Mouse (Mus musculus): ENCODE data around the gene Psmc3ip.

Gene Psmc3ip

DNA sequence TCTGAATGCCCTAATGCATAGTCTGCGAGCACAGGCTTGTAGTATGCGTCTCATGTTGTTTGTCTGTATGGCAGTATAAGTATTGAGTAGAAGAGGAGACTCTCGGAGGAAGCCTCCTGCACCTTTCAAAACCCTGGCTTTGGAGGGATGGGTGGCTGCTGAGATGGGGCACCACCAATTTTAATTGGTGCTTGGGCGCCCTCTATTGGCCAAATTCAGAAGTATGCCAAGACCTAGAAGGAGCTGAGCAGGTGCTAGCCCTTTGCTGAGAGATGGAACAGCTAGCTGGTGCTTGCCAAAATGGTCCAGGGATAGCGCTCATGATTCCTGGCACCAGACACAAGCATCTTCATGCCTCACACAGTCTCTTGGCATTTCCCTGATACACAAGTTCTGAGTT lies 37.4 kb downstream of the Psmc3ip start:
- DNase-seq (ENCODE audit: inconsistent age in 2 of 2, low spot score in 1 of 2) = peak; percentile 84 to 95

GRCm38 (mm10) chr11:101056885-101057284 lies 38.4 kb downstream of the Psmc3ip start:
- peak; percentile 37 to 71 for DNase-seq (ENCODE audit: inconsistent age in 2 of 2, low spot score in 1 of 2)

DNA sequence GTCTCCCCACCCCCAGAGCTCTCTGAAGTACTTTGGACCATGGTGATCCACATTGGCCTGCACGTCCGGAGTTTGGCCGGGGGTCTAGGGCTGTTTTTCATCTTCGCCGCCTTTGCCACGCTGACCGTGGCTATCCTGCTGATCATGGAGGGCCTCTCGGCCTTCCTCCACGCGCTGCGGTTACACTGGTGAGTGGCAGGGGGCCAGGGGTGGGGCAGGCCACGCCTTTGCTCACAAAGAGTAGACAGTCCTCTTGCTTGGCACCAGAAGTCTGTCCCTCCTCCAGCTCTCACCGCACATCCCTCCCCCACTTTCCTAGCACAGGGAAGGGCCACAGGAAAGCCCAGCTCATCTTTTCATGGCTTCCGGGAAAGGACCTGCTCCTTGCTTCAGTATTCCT lies 39.8 kb downstream of the Psmc3ip start:
- DNase-seq (ENCODE audit: inconsistent age in 2 of 2, low spot score in 1 of 2) = peak in 1 of 2 experiments; percentile 40

DNA sequence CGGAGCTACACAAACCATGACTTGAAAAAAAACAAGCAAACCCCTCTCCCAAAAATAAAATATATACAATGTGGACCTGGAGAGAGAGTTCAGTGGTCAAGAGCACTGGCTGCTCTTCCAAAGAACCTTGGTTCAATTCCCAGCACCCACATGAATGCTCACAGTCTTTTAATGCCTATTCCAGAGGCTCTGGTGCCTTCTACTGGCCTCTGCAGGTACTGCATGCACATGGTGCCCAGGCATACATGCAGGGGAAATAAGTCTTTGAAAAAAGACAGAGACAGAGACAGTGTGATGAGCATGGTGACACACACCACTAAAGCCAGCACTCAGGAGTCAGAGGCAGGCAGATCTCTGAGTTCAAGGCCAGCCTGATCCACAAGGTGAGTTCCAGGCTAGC lies 41.3 kb downstream of the Psmc3ip start:
- DNase-seq (ENCODE audit: inconsistent age in 2 of 2, low spot score in 1 of 2) = peak in 1 of 2 experiments; percentile 46

DNA sequence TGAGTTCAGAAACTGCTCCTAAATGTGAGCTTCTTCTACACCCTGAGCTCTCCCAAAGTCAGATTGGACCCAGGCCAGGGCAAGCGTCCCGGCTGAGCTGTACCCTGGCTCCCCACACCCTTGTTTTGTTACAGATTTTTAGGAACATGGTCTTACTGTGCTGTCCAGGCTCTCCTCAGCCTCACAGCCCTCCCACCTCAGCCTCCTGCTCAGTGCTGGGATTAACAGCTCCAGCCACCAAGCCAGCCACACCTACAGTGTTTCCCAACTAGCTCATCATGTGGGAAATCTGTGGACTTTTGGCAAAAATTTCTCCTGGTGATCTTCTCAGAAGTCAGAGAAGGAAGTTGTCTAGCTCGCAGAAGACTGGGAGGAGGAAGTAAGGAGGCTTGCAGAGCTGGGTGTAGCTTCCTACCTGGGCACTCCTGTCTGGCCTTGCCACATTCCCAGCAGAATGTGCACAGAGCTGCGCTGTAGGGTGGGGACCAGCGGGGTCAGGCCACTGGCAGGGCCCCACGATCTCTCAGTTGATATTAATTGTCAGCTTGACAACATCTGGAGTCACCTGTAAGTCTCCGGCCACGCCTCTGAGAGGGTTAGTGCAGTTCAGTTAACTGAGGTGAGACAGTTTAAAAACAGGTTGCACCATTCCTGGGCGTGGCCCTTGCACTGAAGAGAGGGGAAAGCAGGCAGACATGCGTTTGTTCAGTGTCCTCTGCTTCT lies 42.3 kb downstream of the Psmc3ip start:
- peak in 1 of 2 experiments; percentile 53 for DNase-seq (ENCODE audit: inconsistent age in 2 of 2, low spot score in 1 of 2)

- no peak for DNase-seq (ENCODE audit: inconsistent age in 2 of 2, low spot score in 1 of 2)
Observed at GRCm38 (mm10) chr11:101051617-101052016, 43.6 kb downstream of the Psmc3ip start.

DNA sequence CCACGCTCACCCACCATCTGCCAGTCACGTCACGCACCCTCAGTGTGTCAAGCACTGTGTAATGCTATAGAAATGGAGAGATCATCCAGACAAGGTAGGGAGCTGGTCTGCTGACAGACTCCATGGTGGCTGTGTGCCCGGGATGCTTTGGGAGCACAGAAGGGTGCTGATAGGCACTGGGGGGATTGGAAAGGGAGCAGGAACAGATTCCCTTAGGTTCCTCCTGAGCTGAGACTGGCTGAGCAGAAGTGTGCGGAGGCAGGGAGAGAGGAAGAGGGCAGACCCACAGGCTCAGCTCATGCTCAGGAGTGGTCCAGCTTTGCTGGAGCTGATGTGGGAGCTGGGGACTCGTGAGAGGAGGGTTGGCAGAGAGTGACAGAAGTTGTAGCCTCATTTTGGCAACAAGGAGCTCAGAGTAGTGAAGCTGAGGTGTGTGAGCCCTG lies 44.2 kb downstream of the Psmc3ip start:
- DNase-seq (ENCODE audit: inconsistent age in 2 of 2, low spot score in 1 of 2) = peak in 1 of 2 experiments; percentile 57

DNA sequence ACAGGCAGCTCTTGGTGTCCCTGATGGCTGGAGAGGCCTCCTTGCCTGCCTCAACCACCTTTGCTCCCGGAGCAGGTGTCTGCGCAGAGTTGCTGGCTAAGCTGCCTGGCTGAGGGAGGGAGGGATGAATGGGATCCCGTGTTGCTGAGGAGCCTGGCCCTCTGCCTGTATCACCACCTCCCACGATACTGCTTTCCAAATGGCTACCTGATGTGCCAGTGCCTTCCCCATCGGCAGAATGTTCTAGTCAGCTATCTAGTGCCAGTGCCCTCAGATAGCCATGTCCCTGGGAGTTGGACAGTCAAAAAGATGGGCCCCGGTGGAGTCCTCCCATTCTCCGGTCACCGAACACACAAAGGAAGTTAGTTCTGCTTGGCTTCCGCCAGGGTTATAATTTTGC lies 44.9 kb downstream of the Psmc3ip start:
- DNase-seq (ENCODE audit: inconsistent age in 2 of 2, low spot score in 1 of 2) = no peak

DNA sequence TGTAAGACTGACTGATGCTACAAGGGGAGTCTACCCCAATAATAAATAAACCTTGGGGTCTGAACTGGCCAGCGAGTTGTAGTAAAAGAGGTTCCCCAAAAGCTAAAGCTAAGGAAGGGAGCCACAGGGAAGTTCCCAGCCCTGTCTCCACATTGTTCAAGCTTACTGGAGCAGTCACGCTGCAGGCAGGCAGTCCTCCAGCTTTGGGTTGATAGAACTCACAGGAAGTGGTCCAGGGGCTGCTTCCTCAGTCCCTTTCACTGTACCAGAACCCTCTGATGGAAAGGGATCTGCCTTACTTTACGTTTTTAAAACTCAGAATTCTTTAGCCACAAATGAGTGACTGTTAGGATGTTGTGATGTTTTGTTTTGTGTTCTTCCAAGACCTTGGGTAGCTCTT lies 47.7 kb downstream of the Psmc3ip start:
- no peak for DNase-seq (ENCODE audit: inconsistent age in 2 of 2, low spot score in 1 of 2)

- DNase-seq (ENCODE audit: inconsistent age in 2 of 2, low spot score in 1 of 2) = peak in 1 of 2 experiments; percentile 40
Observed at GRCm38 (mm10) chr11:101046440-101046839, 48.8 kb downstream of the Psmc3ip start.

- no peak for DNase-seq (ENCODE audit: inconsistent age in 2 of 2, low spot score in 1 of 2)
Observed at GRCm38 (mm10) chr11:101045826-101046225, 49.4 kb downstream of the Psmc3ip start.
